Mouse (Mus musculus): Measurements from ENCODE around the gene Zkscan5.

DNA sequence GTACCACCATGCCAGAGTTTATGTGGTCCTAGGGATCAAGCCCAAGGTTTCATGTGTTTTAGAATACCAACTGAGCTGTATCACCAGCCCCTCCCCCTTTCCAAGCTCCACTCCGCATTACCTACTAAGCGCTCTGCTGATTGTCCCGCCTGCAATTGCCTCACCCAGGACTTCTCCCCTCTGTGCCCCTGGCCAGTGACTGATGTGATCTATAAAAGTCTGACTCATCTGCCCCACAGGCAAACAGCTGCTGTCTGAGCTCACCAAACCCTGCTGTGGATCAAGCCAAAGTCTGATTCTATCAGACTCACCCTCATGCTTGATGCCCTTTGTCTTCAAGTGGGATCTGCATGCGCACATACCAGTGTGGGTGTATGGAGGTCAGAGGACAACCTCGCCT lies 18.5 kb downstream of the Zkscan5 start:
- no peak for TF ChIP-seq CTCF (IDR thresholded peaks at IDR 0.05; ENCODE audit: low read depth, low read length)
- TF ChIP-seq POLR2A (IDR thresholded peaks at IDR 0.05; ENCODE audit: extremely low read depth, insufficient read depth, low read length), result no peak
